Mouse (Mus musculus) T-helper 1 cell (primary cell): ENCODE results near the gene Musk.
"Not testable (repeated sequence)": the region's sequence is repeated elsewhere in the genome, so short reads cannot be mapped to it uniquely, and the experiment has no call there.

Source experiments
- in situ Hi-C: fragments of 300-600 bp; cut with MboI, MseI; formaldehyde crosslinking; loops from one replicate; pipeline ENCODE4 v1.15.1; 2025; ENCODE audit warnings: high pct_unique_total_duplicates

Gene Musk

GRCm38 (mm10) chr4:58285687-58286086 lies at the start of gene Musk:
Gene Musk (plus strand): TSS chr4:58285960.
- in situ Hi-C loops = no loop called here

GRCm38 (mm10) chr4:58240416-58240815 lies 45.3 kb upstream of the Musk start:
- in situ Hi-C loops = no loop called here

- in situ Hi-C loops = no loop called here
These were observed 40.2 kb upstream of the Musk start for GRCm38 (mm10) chr4:58245544-58245943.

- in situ Hi-C loops = no loop called here
These were observed 33.4 kb upstream of the Musk start for GRCm38 (mm10) chr4:58252381-58252780.

- in situ Hi-C loops = no loop called here
These were observed 32.4 kb upstream of the Musk start for GRCm38 (mm10) chr4:58253410-58253809.

GRCm38 (mm10) chr4:58260767-58261166 lies 25.0 kb upstream of the Musk start:
- in situ Hi-C loops = not testable (repeated sequence)

GRCm38 (mm10) chr4:58266294-58266693 lies 19.5 kb upstream of the Musk start:
- in situ Hi-C loops = no loop called here

- in situ Hi-C loops = no loop called here
These were observed 16.7 kb upstream of the Musk start for GRCm38 (mm10) chr4:58268897-58269542.

- in situ Hi-C loops = no loop called here
These were observed 15.8 kb upstream of the Musk start for GRCm38 (mm10) chr4:58269961-58270360.

- in situ Hi-C loops = no loop called here
These were observed 14.8 kb upstream of the Musk start for GRCm38 (mm10) chr4:58270956-58271355.

GRCm38 (mm10) chr4:58271504-58272162 lies 14.1 kb upstream of the Musk start:
- in situ Hi-C loops = no loop called here

GRCm38 (mm10) chr4:58275261-58275895 lies 10.4 kb upstream of the Musk start:
- in situ Hi-C loops = no loop called here

GRCm38 (mm10) chr4:58278368-58278767 lies 7.4 kb upstream of the Musk start:
- in situ Hi-C loops = no loop called here

GRCm38 (mm10) chr4:58280121-58280520 lies 5.6 kb upstream of the Musk start:
- in situ Hi-C loops = no loop called here

- in situ Hi-C loops = no loop called here
These were observed 769 bp downstream of the Musk start for GRCm38 (mm10) chr4:58286368-58287090.

- in situ Hi-C loops = no loop called here
These were observed 3.0 kb downstream of the Musk start for GRCm38 (mm10) chr4:58288753-58289152.

- in situ Hi-C loops = no loop called here
These were observed 6.1 kb downstream of the Musk start for GRCm38 (mm10) chr4:58291828-58292227.

- in situ Hi-C loops = no loop called here
These were observed 7.3 kb downstream of the Musk start for GRCm38 (mm10) chr4:58293099-58293498.

GRCm38 (mm10) chr4:58303862-58304261 lies 18.1 kb downstream of the Musk start:
- in situ Hi-C loops = no loop called here

GRCm38 (mm10) chr4:58304564-58304963 lies 18.8 kb downstream of the Musk start:
- in situ Hi-C loops = no loop called here

GRCm38 (mm10) chr4:58307421-58307820 lies 21.7 kb downstream of the Musk start:
- in situ Hi-C loops = no loop called here

- in situ Hi-C loops = no loop called here
These were observed 27.6 kb downstream of the Musk start for GRCm38 (mm10) chr4:58313344-58313743.
